Mouse (Mus musculus) left cerebral cortex, postnatal 4 days (tissue): Measurements from ENCODE around the gene 4930438A08Rik. TPM values are rescaled to one million over a fixed set of nuclear protein-coding genes. Genes with fewer than 3 reads are reported as not detected.

ENCODE experiments used
- DNase-seq: peaks from one replicate; pipeline ENCODE4 v3.0.0-alpha.2; 2022
- intact Hi-C: fragments of 180-260 bp; cut with DNase I; formaldehyde crosslinking; loops from one replicate; pipeline ENCODE4 v1.15.1; 2025
- total RNA-seq, 2 experiments: library from RNA; stranded (reverse); gene quantifications; 2 replicates each; pipeline ENCODE4 v1.2.3; 2021

The 4930438A08Rik gene
- total RNA-seq, 2 experiments from 2014 or later = not detected

GRCm38 (mm10) chr11:58322824-58323569, 48.4 kb downstream of the 4930438A08Rik start:
- DNase-seq = peak; percentile 98
- intact Hi-C loops = no loop called here

- DNase-seq = no peak
- intact Hi-C loops = no loop called here
Measured at GRCm38 (mm10) chr11:58323570-58324340, 49.2 kb downstream of the 4930438A08Rik start.

- intact Hi-C loops = no loop called here
- DNase-seq = no peak
Measured at GRCm38 (mm10) chr11:58324614-58325229, 50.1 kb downstream of the 4930438A08Rik start.

GRCm38 (mm10) chr11:58326781-58327180, 52.2 kb downstream of the 4930438A08Rik start:
- intact Hi-C loops = no loop called here

GRCm38 (mm10) chr11:58329906-58330275, 55.3 kb downstream of the 4930438A08Rik start:
- DNase-seq = no peak
- intact Hi-C loops = no loop called here

More at GRCm38 (mm10) chr11:58326781-58327180, 52.2 kb downstream of the 4930438A08Rik start:
- no peak for DNase-seq

- intact Hi-C loops = no loop called here
- peak; percentile 86 for DNase-seq
Measured at GRCm38 (mm10) chr11:58330276-58331148, 55.9 kb downstream of the 4930438A08Rik start, which contains the start of the genes Zfp672 and Sh3bp5l. TSS of gene Zfp672 (minus strand) at chr11:58330339. TSS of gene Sh3bp5l (plus strand) at chr11:58330724.

GRCm38 (mm10) chr11:58331149-58331495, 56.5 kb downstream of the 4930438A08Rik start:
- DNase-seq = peak; percentile 26
- intact Hi-C loops = no loop called here

- DNase-seq = peak; percentile 14
- intact Hi-C loops = no loop called here
Measured at GRCm38 (mm10) chr11:58331546-58331945, 56.9 kb downstream of the 4930438A08Rik start.

- intact Hi-C loops = no loop called here
- DNase-seq = no peak
Measured at GRCm38 (mm10) chr11:58334746-58335145, 60.1 kb downstream of the 4930438A08Rik start.

Other genes with a start within 250 kb of the 4930438A08Rik start
- not detected for gene Gm12248, start 181.7 kb upstream of the 4930438A08Rik start, total RNA-seq
- 10 to 100 TPM; 58.3 to 62.8 TPM for gene Cnot8, start 170.6 kb upstream of the 4930438A08Rik start, total RNA-seq
- gene Gemin5, start 106.3 kb upstream of the 4930438A08Rik start, total RNA-seq = 10 to 100 TPM; 21.3 to 22.0 TPM
- gene Mrpl22, start 103.1 kb upstream of the 4930438A08Rik start, total RNA-seq = 10 to 100 TPM; 37.6 to 37.9 TPM
- under 1 TPM; 0.66 to 0.79 TPM for gene Igtp, start 75.2 kb upstream of the 4930438A08Rik start, total RNA-seq
- gene Irgm2, start 75.2 kb upstream of the 4930438A08Rik start, total RNA-seq = 1 to 10 TPM in 1 of 2 experiments, under 1 TPM in 1; 0.79 to 1.2 TPM
- 10 to 100 TPM; 30.4 to 32.2 TPM for gene Zfp692, start 32.3 kb downstream of the 4930438A08Rik start, total RNA-seq
- gene Zfp672, start 55.5 kb downstream of the 4930438A08Rik start, total RNA-seq = 10 to 100 TPM; 43.5 TPM
- gene Sh3bp5l, start 55.9 kb downstream of the 4930438A08Rik start, total RNA-seq = 10 to 100 TPM; 44.2 to 48.8 TPM
- gene Lypd8, start 104.2 kb downstream of the 4930438A08Rik start, total RNA-seq = not detected
- gene 1810065E05Rik, start 146.3 kb downstream of the 4930438A08Rik start, total RNA-seq = not detected
- gene Gm12253, start 157.8 kb downstream of the 4930438A08Rik start, total RNA-seq = not detected
- gene Lypd9, start 178.1 kb downstream of the 4930438A08Rik start, total RNA-seq = not detected
- not detected for gene Olfr30, start 187.5 kb downstream of the 4930438A08Rik start, total RNA-seq
- not detected for gene Olfr332, start 217.8 kb downstream of the 4930438A08Rik start, total RNA-seq
- gene Olfr331, start 227.8 kb downstream of the 4930438A08Rik start, total RNA-seq = not detected